Mouse (Mus musculus): ENCODE results near the gene Col4a3. TPM values are rescaled to one million over a fixed set of nuclear protein-coding genes. Genes with fewer than 3 reads are reported as not detected.

Gene Col4a3
- polyA plus RNA-seq (2015; fragmentation: Nextera tagmentation; extraction: Ambion mirVana): 0.24 and 0.51 TPM in 2 replicates

DNA sequence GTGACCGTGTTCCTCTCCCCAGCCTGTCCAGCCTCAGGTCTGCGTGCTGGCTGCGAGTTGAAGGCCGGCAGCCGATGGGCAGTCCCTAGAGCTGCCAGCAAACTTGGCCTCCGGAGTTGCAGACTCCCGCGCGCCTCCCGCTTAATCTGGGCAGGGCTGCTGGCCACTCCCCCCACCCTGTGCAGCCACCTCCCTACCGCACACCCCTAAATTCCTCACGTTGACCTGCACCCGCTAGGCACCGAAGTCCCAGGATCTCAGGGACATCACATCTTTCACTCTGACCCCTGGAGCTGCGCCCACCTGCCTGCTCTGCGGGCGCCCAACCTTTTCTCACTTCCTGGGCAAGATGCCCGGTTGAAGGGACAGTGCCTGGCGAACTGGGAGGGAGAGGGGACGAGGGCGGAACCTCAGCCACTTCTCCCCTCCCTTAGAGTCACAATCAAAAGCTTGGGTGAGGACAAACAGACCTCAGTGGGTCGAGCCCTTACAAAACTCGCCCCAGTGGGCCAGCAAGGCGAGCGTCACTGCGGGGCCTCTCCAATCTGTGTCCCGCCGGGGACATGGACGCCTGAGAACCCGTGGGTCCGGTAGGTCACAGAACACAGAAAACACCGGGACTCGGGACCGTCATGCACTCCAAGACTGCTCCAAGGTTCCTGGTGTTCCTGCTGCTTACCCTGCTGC, at the start of gene Col4a3, which contains the start of gene Col4a4:
Gene Col4a3, plus strand, starts transcription at position 209 of the 687 bp plus-strand sequence.
Gene Col4a4, minus strand, starts transcription at position 137 of the 687 bp plus-strand sequence.
- H3K4me1 ChIP-seq (replicated peaks; ENCODE audit: control insufficient read depth, insufficient read depth, low read length): peaks cover 7% of the 10 kb centered on the region
- H3K36me3 ChIP-seq (ENCODE audit: control insufficient read depth, insufficient read depth): no peaks in the 10 kb centered on the region
- H3K9me3 ChIP-seq (ENCODE audit: control insufficient read depth, low read length): no peaks in the 10 kb centered on the region
- H3K4me3 ChIP-seq (replicated peaks; ENCODE audit: low read length): peak within 1 kb of the TSS; percentile 26
- H3K27me3 ChIP-seq (replicated peaks; ENCODE audit: control insufficient read depth, insufficient read depth, low read length): 0 out of 2 replicates have a peak, but pooled peaks cover 2% of the 10 kb centered on the region
- no peak within 1 kb of the TSS for H3K27ac ChIP-seq (ENCODE audit: low read length)
- 0 out of 2 replicates have a peak, but pooled peaks have one; percentile 33 for ATAC-seq
- 0 out of 2 replicates have a peak within 1 kb of the TSS, but pooled peaks have one; percentile 6 for H3K9ac ChIP-seq (replicated peaks; ENCODE audit: low read depth, low read length)
- 2% methylated on average over 34 of the region's 34 CpGs for WGBS
- peak within 1 kb of the TSS; percentile 47 for H3K4me2 ChIP-seq (ENCODE audit: low read length)

DNA sequence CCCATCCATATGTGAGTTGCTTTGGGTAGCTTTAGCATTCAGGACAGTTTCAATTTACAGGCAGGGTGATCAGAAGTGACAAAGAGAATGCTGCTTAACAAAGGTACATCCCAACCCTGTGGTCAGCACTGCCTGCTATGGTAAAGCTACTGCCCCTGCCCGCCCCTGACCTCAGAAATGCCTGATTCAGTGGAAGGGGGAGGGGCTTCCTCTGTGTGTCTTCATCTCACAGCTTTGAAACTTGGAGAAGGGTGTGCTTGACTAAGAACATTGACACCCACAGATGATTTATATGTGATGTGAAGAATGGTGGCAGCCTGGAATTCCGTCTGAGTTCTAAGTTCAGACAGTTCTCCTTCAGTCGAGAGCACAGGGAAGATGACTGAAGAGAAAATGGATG, 48.9 kb upstream of the Col4a3 start:
- H3K9me3 ChIP-seq (ENCODE audit: control insufficient read depth, low read length): no peaks in the 10 kb centered on the region
- ATAC-seq: no peak
- WGBS: 79% methylated on average over 3 of the region's 3 CpGs
- no peak overlapping the region for H3K9ac ChIP-seq (replicated peaks; ENCODE audit: low read depth, low read length)
- H3K27ac ChIP-seq (ENCODE audit: low read length): no peak overlapping the region
- no peaks in the 10 kb centered on the region for H3K27me3 ChIP-seq (replicated peaks; ENCODE audit: control insufficient read depth, insufficient read depth, low read length)
- no peak overlapping the region for H3K4me2 ChIP-seq (ENCODE audit: low read length)
- no peak overlapping the region for H3K4me3 ChIP-seq (replicated peaks; ENCODE audit: low read length)
- no peaks in the 10 kb centered on the region for H3K36me3 ChIP-seq (ENCODE audit: control insufficient read depth, insufficient read depth)
- H3K4me1 ChIP-seq (replicated peaks; ENCODE audit: control insufficient read depth, insufficient read depth, low read length): peaks cover 5% of the 10 kb centered on the region; the same call in 1 of the 2 replicates

DNA sequence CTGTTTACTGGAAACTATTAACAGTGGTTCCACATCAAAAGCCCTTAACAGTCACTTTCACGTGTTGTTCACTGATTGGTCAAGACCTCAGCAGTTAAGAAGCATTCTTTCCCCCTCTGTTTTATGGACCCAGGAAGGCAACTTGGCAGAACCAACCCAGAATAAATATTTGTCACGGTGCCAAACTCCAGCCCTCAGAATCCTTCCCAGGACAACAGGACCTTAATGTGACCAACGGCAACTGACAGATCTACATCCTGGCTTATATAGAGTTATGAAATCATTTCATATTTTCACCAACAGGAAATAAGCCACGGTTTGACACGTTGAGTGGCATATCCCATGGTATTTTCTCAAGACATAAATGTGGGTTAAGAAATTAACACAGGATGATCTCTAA, 46.7 kb upstream of the Col4a3 start:
- Histone ChIP-seq H3K4me1 (replicated peaks; ENCODE audit: control insufficient read depth, insufficient read depth, low read length) (peaks cover 10% of the 10 kb centered on the region; the same call in 1 of the 2 replicates), H3K4me3 (replicated peaks; ENCODE audit: low read length) (no peak overlapping the region), H3K27me3 (replicated peaks; ENCODE audit: control insufficient read depth, insufficient read depth, low read length) (no peaks in the 10 kb centered on the region), H3K9ac (replicated peaks; ENCODE audit: low read depth, low read length) (no peak overlapping the region), H3K27ac (ENCODE audit: low read length) (no peak overlapping the region), H3K9me3 (ENCODE audit: control insufficient read depth, low read length) (no peaks in the 10 kb centered on the region), H3K4me2 (ENCODE audit: low read length) (no peak overlapping the region), H3K36me3 (ENCODE audit: control insufficient read depth, insufficient read depth) (no peaks in the 10 kb centered on the region)
- no peak for ATAC-seq
- 89% methylated on average over 5 of the region's 5 CpGs for WGBS

DNA sequence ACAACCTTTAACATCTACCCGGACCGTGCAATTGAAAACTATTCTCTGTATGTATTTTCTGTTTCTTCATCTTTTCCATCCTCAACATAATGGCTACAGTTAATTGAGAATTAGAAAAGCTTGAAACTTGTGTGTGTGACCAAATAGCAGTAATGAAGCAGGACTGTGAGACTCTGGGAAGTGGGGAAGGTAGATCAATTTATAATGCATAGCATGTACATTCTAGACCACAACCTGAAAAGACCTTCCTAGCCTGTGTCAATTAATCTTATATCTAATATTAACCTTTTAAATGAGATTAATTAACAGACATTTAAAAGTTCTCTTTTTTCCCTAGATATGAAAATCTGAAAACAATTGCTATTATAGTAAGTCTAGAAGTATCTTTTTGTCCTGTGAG, 42.8 kb upstream of the Col4a3 start:
- H3K9ac ChIP-seq (replicated peaks; ENCODE audit: low read depth, low read length): no peak overlapping the region
- WGBS: 45% methylated on average over 2 of the region's 2 CpGs
- no peak overlapping the region for H3K4me2 ChIP-seq (ENCODE audit: low read length)
- no peaks in the 10 kb centered on the region for H3K9me3 ChIP-seq (ENCODE audit: control insufficient read depth, low read length)
- 0 out of 2 replicates have a peak, but pooled peaks cover 5% of the 10 kb centered on the region for H3K4me1 ChIP-seq (replicated peaks; ENCODE audit: control insufficient read depth, insufficient read depth, low read length)
- no peaks in the 10 kb centered on the region for H3K27me3 ChIP-seq (replicated peaks; ENCODE audit: control insufficient read depth, insufficient read depth, low read length)
- H3K36me3 ChIP-seq (ENCODE audit: control insufficient read depth, insufficient read depth): no peaks in the 10 kb centered on the region
- H3K27ac ChIP-seq (ENCODE audit: low read length): no peak overlapping the region
- no peak for ATAC-seq
- H3K4me3 ChIP-seq (replicated peaks; ENCODE audit: low read length): no peak overlapping the region

DNA sequence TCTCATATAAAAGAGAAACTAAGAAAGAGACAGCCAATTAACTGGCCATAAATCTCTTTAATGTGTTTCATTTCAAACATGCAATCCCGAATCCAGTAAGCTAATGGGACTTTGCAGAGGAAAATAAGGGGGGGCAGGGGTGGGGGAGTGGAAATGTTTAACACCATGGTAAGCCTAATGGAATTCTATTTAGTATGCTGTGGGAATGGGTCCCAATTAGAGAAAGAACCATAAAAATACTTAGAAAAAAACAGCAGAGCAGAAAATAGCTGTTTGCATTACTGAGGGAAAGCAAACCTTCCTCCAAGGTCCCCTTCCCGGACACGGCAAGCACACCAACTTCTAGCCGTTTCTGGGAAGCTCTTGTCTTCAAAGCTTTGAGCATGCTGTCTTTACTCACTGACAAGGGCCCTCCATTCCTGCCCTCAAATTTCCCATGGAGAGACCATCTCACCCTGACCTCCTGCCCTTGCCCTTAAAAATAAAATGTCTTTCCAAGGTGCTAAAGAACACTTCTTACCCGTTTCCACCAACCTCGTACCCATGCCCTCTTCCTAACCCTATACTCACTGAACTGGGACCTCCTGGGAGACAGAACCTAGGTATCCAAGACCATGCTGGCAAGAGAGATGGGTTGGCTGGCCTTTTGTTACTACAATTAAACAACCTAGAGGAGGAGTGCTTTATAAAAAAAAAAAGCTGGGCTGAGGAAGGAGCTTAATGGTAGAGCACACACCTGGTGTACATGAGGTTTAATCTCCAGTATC, 42.1 kb upstream of the Col4a3 start:
- H3K9me3 ChIP-seq (ENCODE audit: control insufficient read depth, low read length): no peaks in the 10 kb centered on the region
- WGBS: 30% methylated on average over 6 of the region's 6 CpGs

DNA sequence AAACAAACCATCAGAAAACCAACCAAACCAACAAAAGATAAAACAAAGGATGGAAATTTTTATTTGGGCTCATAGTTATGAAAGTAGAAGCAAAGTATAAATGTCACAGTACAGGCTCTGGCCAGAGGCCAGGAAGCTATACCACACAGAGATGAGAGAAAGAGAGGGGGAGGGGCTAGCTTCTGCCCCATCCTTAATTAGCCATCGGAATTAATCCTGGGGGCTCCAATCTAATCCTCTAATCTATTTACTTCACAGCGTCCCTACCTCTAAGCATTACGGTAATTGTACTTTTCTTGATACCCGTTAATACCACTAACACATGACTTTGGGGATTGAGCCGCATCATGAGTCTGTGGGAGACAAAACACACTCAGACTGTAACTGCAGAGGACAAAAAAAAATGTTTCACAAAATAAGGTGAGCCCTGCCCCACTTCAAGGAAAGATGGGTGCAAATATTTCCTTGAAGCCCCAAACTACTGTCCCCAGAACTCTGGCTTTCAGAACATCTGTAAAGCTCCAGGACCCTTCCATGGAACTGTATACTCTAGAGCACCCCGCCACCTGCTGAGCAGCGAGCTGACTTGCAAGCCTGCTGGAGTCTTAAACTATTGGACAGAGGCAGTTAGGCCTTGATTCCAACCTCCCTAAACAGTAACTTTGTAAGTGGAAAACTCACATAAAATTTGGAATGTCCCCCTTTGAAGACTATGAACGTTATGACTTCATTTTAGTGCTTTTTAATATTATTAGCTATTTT, 41.3 kb upstream of the Col4a3 start:
- H3K4me3 ChIP-seq (replicated peaks; ENCODE audit: low read length): no peak overlapping the region
- ATAC-seq: no peak
- no peaks in the 10 kb centered on the region for H3K27me3 ChIP-seq (replicated peaks; ENCODE audit: control insufficient read depth, insufficient read depth, low read length)
- no peak overlapping the region for H3K9ac ChIP-seq (replicated peaks; ENCODE audit: low read depth, low read length)
- WGBS: 45% methylated on average over 8 of the region's 8 CpGs
- no peak overlapping the region for H3K4me2 ChIP-seq (ENCODE audit: low read length)
- H3K36me3 ChIP-seq (ENCODE audit: control insufficient read depth, insufficient read depth): no peaks in the 10 kb centered on the region
- H3K27ac ChIP-seq (ENCODE audit: low read length): no peak overlapping the region
- no peaks in the 10 kb centered on the region for H3K9me3 ChIP-seq (ENCODE audit: control insufficient read depth, low read length)
- 0 out of 2 replicates have a peak, but pooled peaks cover 5% of the 10 kb centered on the region for H3K4me1 ChIP-seq (replicated peaks; ENCODE audit: control insufficient read depth, insufficient read depth, low read length)

More for the DNA sequence above, 42.1 kb upstream of the Col4a3 start:
- Histone ChIP-seq H3K27me3 (replicated peaks; ENCODE audit: control insufficient read depth, insufficient read depth, low read length) (no peaks in the 10 kb centered on the region), H3K4me1 (replicated peaks; ENCODE audit: control insufficient read depth, insufficient read depth, low read length) (0 out of 2 replicates have a peak, but pooled peaks cover 5% of the 10 kb centered on the region), H3K4me2 (ENCODE audit: low read length) (no peak overlapping the region), H3K4me3 (replicated peaks; ENCODE audit: low read length) (no peak overlapping the region), H3K27ac (ENCODE audit: low read length) (no peak overlapping the region), H3K36me3 (ENCODE audit: control insufficient read depth, insufficient read depth) (no peaks in the 10 kb centered on the region), H3K9ac (replicated peaks; ENCODE audit: low read depth, low read length) (no peak overlapping the region)
- ATAC-seq: 0 out of 2 replicates have a peak, but pooled peaks have one; percentile 52

DNA sequence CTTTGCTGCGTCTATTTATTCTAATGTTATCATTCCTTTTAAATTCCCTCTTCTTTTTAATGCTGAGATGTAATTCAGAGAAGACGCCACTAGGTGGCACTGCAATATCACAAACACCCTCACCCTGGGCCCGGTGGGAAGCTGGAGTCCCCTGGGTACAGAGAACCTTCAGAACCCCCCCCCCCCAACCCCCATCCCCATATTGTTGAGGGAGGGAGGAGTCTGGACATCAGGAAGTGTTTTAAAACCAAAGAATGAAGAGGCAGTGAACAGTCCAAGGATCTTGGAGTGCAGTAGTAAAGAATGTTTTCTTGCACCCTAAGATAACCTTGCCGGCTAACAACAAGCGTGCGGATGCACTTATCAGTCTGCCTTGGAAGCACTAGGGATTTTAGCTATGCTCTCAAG, 32.3 kb upstream of the Col4a3 start:
- Histone ChIP-seq H3K9me3 (ENCODE audit: control insufficient read depth, low read length) (no peaks in the 10 kb centered on the region), H3K4me1 (replicated peaks; ENCODE audit: control insufficient read depth, insufficient read depth, low read length) (no peaks in the 10 kb centered on the region), H3K4me2 (ENCODE audit: low read length) (no peak overlapping the region), H3K27me3 (replicated peaks; ENCODE audit: control insufficient read depth, insufficient read depth, low read length) (no peaks in the 10 kb centered on the region), H3K9ac (replicated peaks; ENCODE audit: low read depth, low read length) (no peak overlapping the region), H3K4me3 (replicated peaks; ENCODE audit: low read length) (no peak overlapping the region), H3K36me3 (ENCODE audit: control insufficient read depth, insufficient read depth) (no peaks in the 10 kb centered on the region), H3K27ac (ENCODE audit: low read length) (no peak overlapping the region)
- peak; percentile 86 for ATAC-seq
- WGBS: 43% methylated on average over 6 of the region's 6 CpGs

DNA sequence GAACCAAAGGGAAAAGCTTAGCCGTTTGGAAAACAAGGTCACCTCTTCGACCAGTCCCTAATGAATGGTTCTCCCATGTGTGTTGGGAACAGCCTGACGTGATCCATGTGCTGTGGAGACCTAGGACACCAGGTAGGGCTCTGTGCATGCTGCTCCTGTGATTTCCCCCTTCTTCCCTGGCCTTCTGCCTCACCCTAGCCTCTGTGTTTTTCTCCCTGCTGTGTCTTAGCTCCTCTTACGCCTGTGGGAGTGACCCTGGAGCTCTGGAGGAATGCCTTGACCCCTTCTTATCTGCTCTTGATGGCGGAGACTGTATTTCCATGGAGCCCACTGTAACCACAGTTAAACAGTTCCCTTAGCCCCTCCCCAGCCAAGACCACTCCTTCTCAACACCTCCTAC, 31.8 kb upstream of the Col4a3 start:
- H3K4me3 ChIP-seq (replicated peaks; ENCODE audit: low read length): no peak overlapping the region
- H3K9ac ChIP-seq (replicated peaks; ENCODE audit: low read depth, low read length): no peak overlapping the region
- no peak overlapping the region for H3K27ac ChIP-seq (ENCODE audit: low read length)
- no peaks in the 10 kb centered on the region for H3K4me1 ChIP-seq (replicated peaks; ENCODE audit: control insufficient read depth, insufficient read depth, low read length)
- peak; percentile 36; the same call in 1 of the 2 replicates for ATAC-seq
- H3K27me3 ChIP-seq (replicated peaks; ENCODE audit: control insufficient read depth, insufficient read depth, low read length): no peaks in the 10 kb centered on the region
- H3K4me2 ChIP-seq (ENCODE audit: low read length): no peak overlapping the region
- no peaks in the 10 kb centered on the region for H3K36me3 ChIP-seq (ENCODE audit: control insufficient read depth, insufficient read depth)
- 79% methylated on average over 5 of the region's 5 CpGs for WGBS
- no peaks in the 10 kb centered on the region for H3K9me3 ChIP-seq (ENCODE audit: control insufficient read depth, low read length)

DNA sequence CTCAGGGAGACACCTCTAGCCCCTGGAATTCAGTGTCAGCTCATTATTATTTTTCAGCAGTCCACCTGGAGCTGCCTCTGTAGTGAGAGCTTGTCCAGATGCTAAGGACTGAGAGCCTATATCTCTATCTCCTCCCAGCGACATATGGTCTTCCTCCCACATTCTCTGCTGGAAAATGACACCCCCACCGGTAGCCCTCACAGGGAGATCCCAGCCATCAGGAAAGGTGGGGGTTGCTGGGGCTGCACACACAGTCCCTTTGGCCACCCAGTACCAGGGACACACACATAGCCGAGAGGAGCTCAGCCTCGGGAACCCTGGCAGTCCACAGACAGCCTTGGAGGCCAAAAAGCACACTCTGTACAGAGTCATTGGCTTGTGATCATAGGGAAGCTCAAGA, 26.5 kb upstream of the Col4a3 start:
- Histone ChIP-seq H3K4me1 (replicated peaks; ENCODE audit: control insufficient read depth, insufficient read depth, low read length) (no peaks in the 10 kb centered on the region), H3K9me3 (ENCODE audit: control insufficient read depth, low read length) (no peaks in the 10 kb centered on the region), H3K27me3 (replicated peaks; ENCODE audit: control insufficient read depth, insufficient read depth, low read length) (no peaks in the 10 kb centered on the region), H3K36me3 (ENCODE audit: control insufficient read depth, insufficient read depth) (no peaks in the 10 kb centered on the region), H3K4me2 (ENCODE audit: low read length) (no peak overlapping the region), H3K9ac (replicated peaks; ENCODE audit: low read depth, low read length) (no peak overlapping the region), H3K27ac (ENCODE audit: low read length) (no peak overlapping the region), H3K4me3 (replicated peaks; ENCODE audit: low read length) (no peak overlapping the region)
- WGBS: 85% methylated on average over 4 of the region's 4 CpGs
- no peak for ATAC-seq

Measured in forebrain, embryonic 16.5 days (tissue).